Mouse (Mus musculus) small intestine, adult 2 months (tissue): Measurements from ENCODE around the gene Slc26a5. TPM values are rescaled to one million over a fixed set of nuclear protein-coding genes. Genes with fewer than 3 reads are reported as not detected.

ENCODE experiments used
- H3K27ac ChIP-seq: fragments of 200-500 bp; 2 replicates; pipeline ENCODE4 v1.5.1; 2012; ENCODE audit warnings: low read depth, low read length, control low read depth, inconsistent platforms; ENCODE audit not compliant: insufficient read depth
- H3K27me3 ChIP-seq: fragments of 200-500 bp; 2 replicates; pipeline ENCODE4 v1.6.1; 2012; ENCODE audit warnings: mild to moderate bottlenecking, moderate library complexity, low read length, inconsistent platforms; ENCODE audit not compliant: control insufficient read depth, insufficient read depth
- H3K36me3 ChIP-seq: fragments of 200-500 bp; 2 replicates; pipeline ENCODE4 v1.6.1; 2012; ENCODE audit warnings: mild to moderate bottlenecking, low read length, control low read depth, inconsistent platforms; ENCODE audit not compliant: control insufficient read depth, insufficient read depth
- H3K4me1 ChIP-seq: fragments of 200-500 bp; 2 replicates; pipeline ENCODE4 v1.6.1; 2012; ENCODE audit warnings: low read length, inconsistent platforms, mixed read lengths; ENCODE audit not compliant: control insufficient read depth, insufficient read depth, insufficient read length
- H3K4me3 ChIP-seq: fragments of 200-500 bp; 2 replicates; pipeline ENCODE4 v1.5.1; 2012; ENCODE audit warnings: low read depth, mild to moderate bottlenecking, control low read depth, inconsistent platforms, low read length, moderate library complexity
- CTCF ChIP-seq: fragments of 200-500 bp; IDR thresholded peaks from 2 replicates; pipeline ENCODE4 v1.5.1; 2012; ENCODE audit warnings: low read depth, mild to moderate bottlenecking, control low read depth, inconsistent platforms, low read length, moderate library complexity, mixed read lengths; ENCODE audit not compliant: insufficient replicate concordance, insufficient read length; ENCODE audit errors: extremely low read depth
- POLR2A ChIP-seq: fragments of 200-500 bp; IDR thresholded peaks from 2 replicates; pipeline ENCODE4 v1.6.1; 2012; ENCODE audit warnings: low read depth, mild to moderate bottlenecking, control low read depth, inconsistent platforms, low read length, moderate library complexity
- WGBS: fragments of 180-500 bp; shearing (Covaris S2); methylation state at CpG from one replicate; pipeline ENCODE4 v1.1.7; 2018; 5-methylcytosine and 5-hydroxymethylcytosine counted together
- polyA plus RNA-seq: library from polyadenylated mRNA; depleted of rRNA; stranded (reverse); fragments of >200 nt; gene quantifications from 2 replicates; pipeline ENCODE4 v1.2.3, GENCODE M21; 2012; rRNA removed

Gene Slc26a5
- polyA plus RNA-seq: not detected in 2 replicates

DNA sequence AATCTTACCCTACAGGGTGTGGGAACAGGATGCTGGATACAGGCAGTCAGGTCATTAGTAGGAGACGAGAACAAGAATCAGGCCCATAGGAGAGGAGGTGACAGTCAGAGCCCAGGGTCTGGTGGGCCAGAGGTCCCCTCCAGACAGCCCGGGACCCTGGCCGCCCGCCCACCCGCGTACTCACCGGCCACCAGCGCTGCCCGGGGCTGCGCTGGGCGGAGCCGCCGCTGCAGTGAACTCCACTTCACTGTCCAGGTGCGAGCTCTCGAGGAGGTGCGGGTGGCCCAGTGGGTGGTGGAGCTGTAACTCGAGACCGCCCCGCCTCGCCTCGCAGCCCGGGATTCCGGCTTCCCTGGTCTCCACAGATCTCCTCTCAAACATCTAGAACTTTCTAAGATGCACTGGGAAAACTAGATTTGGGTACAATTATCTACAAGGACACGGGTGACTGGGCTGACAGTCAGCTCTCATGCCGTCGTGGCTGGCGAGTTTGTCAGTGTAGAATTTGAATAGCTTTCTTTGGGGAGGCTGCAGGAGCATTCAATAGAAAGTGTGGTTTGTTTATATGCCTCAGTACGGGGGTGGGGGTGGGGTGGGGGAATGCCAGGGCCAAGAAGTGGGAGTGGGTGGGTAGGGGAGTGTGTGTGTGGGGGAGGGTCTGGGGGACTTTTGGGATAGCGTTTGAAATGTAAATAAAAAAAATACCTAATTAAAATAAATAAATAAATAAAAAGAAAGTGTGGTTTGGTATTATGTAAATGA lies at the start of gene Slc26a5:
Gene Slc26a5 (minus strand): TSS at position 259 of the 762 bp plus-strand sequence.
- Histone ChIP-seq H3K4me3 (no peak within 1 kb of the TSS), H3K4me1 (no peaks in the 10 kb centered on the region), H3K27me3 (peaks cover 8% of the 10 kb centered on the region; the same call in 1 of the 2 replicates), H3K27ac (no peak within 1 kb of the TSS), H3K36me3 (no peaks in the 10 kb centered on the region)
- 3% methylated on average over 29 of the region's 29 CpGs for WGBS
- TF ChIP-seq POLR2A: no peak
- no peak for TF ChIP-seq CTCF

DNA sequence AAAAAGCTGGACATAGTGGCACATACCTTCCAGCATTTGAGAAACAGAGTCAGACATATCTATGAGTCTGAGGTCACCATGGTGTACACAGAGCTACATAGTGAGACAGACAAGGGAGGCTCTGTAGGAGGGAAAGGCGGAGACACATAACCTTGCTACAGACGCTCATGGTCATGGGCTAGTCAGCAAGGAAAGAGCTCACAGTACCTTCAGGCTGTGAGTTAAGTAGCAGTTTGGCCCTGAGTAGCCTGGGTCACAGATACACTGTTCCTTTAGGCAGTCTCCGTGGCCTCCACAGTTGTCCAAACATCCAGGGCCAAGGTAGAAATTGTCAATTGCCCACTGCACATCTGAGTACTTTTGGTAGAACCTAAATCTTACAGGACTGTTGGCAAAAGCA lies 49.4 kb upstream of the Slc26a5 start:
- Histone ChIP-seq H3K4me1 (no peaks in the 10 kb centered on the region), H3K4me3 (no peak overlapping the region), H3K27me3 (no peaks in the 10 kb centered on the region), H3K27ac (no peak overlapping the region), H3K36me3 (no peaks in the 10 kb centered on the region)
- 57% methylated on average over 3 of the region's 3 CpGs for WGBS
- TF ChIP-seq POLR2A (no peak), CTCF (no peak)

DNA sequence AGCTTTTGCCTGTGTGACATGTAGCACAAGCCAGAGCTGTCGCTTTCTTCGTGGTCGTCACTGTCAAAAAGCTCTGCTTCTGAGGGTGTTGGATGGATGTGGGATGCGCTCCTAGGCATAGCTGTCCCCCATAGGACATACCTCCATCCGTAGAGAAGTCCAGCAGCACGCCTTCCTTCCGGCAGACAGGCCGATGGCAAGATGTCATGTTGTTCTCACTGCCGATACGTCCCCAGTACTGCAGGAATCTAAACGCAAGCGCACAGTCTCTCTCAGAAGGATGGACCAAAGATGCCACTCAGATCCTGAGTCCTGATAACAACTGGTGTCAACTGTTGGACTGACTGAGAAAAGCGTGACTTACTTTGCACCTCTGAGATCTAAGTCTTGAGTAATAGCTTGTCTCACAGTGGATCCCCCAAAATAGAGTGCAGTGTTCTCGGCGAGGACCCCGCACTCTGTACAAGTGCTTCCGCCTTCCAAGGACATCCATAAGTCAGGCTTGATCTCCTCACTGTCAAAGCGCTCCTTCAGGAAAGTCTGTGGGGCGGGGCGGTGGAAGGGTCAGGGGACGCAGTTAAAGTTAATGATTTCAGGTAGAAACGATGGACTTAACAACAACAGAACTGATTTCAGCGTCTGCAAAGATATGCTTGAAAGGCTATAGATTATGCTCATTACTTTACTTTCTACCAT lies 47.6 kb upstream of the Slc26a5 start:
- WGBS: 63% methylated on average over 23 of the region's 23 CpGs

DNA sequence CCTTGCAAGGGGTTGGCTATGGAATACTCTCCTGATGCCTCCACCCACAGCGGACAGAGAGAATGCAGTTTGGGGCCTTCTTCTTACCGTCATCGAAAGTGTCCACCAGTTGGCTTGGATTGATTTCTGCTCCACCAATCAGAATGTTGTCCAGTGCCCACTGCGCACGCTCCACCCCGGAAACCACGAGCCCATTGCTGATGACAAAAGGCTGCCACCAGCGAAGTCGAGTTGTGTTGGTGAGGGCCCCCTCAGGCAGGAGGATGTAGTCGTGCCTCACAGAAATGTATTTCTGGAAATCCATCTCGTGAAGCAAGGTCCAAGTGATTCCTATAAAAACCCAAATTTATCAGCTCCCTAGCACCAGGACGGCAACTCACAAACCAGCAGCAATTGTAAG lies 45.3 kb upstream of the Slc26a5 start:
- 89% methylated on average over 12 of the region's 12 CpGs for WGBS
- Histone ChIP-seq H3K4me3 (no peak overlapping the region), H3K27me3 (no peaks in the 10 kb centered on the region), H3K4me1 (no peaks in the 10 kb centered on the region), H3K27ac (no peak overlapping the region), H3K36me3 (no peaks in the 10 kb centered on the region)
- no peak for TF ChIP-seq CTCF
- TF ChIP-seq POLR2A: no peak

More for the DNA sequence above, 47.6 kb upstream of the Slc26a5 start:
- Histone ChIP-seq H3K4me3 (no peak overlapping the region), H3K27ac (no peak overlapping the region), H3K36me3 (no peaks in the 10 kb centered on the region), H3K27me3 (no peaks in the 10 kb centered on the region), H3K4me1 (no peaks in the 10 kb centered on the region)
- TF ChIP-seq CTCF (no peak), POLR2A (no peak)

DNA sequence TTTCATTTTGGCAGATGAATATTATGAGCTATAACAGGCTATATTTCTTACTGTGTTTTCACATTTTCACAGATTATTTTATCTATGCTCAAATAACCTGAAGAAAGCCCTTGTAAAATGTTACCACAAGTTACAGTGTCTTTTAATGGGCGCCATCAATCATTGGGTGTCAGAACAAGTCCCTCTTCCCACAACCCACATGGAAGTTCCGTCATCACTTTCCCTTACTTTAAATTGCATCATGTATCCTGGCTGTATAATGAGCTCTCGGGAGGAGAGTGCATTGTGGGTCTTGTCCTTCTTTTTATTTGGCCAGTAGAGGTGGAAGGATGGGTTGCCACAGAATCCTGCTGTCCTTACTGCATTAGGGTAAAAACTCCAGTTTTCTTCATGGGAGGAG lies 44.3 kb upstream of the Slc26a5 start:
- H3K27ac ChIP-seq: no peak overlapping the region
- TF ChIP-seq CTCF (no peak), POLR2A (no peak)
- H3K36me3 ChIP-seq: no peaks in the 10 kb centered on the region
- WGBS: 84% methylated on average over 3 of the region's 3 CpGs
- H3K4me1 ChIP-seq: no peaks in the 10 kb centered on the region
- H3K27me3 ChIP-seq: no peaks in the 10 kb centered on the region
- H3K4me3 ChIP-seq: no peak overlapping the region

DNA sequence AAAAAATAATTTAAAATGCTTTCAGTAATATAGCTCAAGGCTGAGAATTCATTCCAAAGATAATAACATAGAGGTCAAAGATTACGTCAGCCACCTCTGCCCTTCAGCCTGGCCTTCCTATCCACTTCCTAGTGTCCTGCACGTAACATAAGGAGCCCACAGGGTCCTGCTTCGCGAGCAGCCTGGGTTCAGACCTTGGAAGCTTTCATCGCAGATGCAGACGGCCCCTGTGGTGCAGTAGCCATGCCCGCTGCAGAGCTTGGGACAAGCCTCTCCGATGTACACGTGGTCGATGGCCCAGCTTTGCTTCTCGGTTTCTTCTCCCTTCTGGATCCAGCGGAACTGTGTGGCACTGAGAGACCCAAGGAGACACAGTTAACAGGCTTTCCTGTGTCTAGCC lies 36.0 kb upstream of the Slc26a5 start:
- Histone ChIP-seq H3K27me3 (no peaks in the 10 kb centered on the region), H3K36me3 (no peaks in the 10 kb centered on the region), H3K4me1 (no peaks in the 10 kb centered on the region), H3K27ac (no peak overlapping the region), H3K4me3 (no peak overlapping the region)
- WGBS: 68% methylated on average over 12 of the region's 12 CpGs
- TF ChIP-seq POLR2A: no peak
- TF ChIP-seq CTCF: no peak

DNA sequence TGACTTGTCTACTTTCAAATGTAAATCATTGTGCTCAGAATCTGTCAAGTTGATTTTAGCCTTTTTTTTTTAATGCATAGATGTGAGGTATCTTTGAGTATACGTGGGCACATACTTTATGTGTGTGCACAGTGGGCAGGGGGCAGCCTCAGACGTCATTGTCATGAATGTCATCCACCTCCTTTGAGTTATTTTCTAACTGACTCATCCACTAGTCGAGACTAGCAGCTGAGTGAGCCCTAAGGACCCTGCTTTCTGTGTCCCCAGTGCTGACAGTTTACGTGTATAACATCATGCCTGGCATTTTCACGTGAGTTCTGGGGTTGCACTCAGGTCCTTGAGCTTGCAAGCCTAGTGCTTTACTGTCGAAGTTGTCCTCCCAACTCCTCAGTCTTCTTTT lies 35.5 kb upstream of the Slc26a5 start:
- no peak overlapping the region for H3K27ac ChIP-seq
- no peaks in the 10 kb centered on the region for H3K36me3 ChIP-seq
- WGBS: 56% methylated on average over 6 of the region's 6 CpGs
- H3K4me1 ChIP-seq: no peaks in the 10 kb centered on the region
- TF ChIP-seq CTCF (no peak), POLR2A (no peak)
- no peak overlapping the region for H3K4me3 ChIP-seq
- no peaks in the 10 kb centered on the region for H3K27me3 ChIP-seq
